Mouse (Mus musculus): ENCODE data around the gene Lfng. TPM values are rescaled to one million over a fixed set of nuclear protein-coding genes. Genes with fewer than 3 reads are reported as not detected.

The Lfng gene
- polyA plus RNA-seq, 1 experiment from 2014 or later = 50.8 TPM

DNA sequence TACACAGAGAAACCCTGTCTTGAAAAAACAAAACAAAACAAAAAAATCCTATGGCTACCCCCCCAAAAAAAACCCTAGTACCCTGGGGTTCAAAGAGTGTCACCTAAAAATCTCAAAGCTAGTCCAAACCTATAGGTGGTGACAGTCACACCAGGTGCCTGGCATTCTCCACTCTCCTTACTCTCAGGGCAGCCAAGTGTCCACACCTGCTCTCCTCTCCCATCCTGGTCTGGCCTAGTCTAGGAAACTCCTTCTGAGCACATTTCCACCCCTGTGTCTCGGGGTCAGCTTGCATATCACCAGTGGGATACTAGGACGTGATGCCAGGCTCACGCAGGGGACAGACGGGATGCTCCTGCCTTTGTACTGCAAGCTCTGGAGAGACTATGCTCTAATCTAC lies 32.2 kb downstream of the Lfng start:
- 97% methylated on average over 4 of the region's 4 CpGs for WGBS
- Histone ChIP-seq H3K4me3 (no peak overlapping the region), H3K27ac (replicated peaks) (no peak overlapping the region), H3K9me3 (replicated peaks) (no peaks in the 10 kb centered on the region), H3K4me1 (peaks cover 35% of the 10 kb centered on the region), H3K36me3 (peaks cover 96% of the 10 kb centered on the region), H3K27me3 (ENCODE audit: low read depth, poor library complexity, severe bottlenecking) (no peaks in the 10 kb centered on the region)
- no peak for DNase-seq (ENCODE audit: low spot score)

DNA sequence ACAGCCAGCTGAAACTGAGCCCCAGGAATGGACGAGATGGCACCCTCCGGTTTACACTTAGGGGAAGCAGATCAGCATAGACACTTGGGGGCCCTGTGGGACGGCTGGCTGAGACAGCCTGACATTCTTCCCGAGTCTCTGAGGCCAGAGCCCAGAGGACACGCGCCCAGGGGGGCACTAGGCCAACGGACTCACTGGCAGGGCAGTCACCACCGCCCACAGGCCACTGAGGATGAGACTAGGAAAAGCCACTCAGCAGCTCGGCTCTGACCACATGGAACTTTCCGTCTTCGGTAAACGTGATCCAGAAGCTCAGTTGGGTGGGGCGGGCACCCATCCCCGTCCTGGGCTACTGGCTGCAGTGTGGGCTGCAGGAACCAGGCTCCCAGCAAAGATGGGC lies 32.8 kb downstream of the Lfng start:
- H3K9me3 ChIP-seq (replicated peaks) = no peaks in the 10 kb centered on the region
- H3K4me3 ChIP-seq = no peak overlapping the region
- peaks cover 38% of the 10 kb centered on the region for H3K4me1 ChIP-seq
- no peak for DNase-seq (ENCODE audit: low spot score)
- no peak overlapping the region for H3K27ac ChIP-seq (replicated peaks)
- no peaks in the 10 kb centered on the region for H3K27me3 ChIP-seq (ENCODE audit: low read depth, poor library complexity, severe bottlenecking)
- H3K36me3 ChIP-seq = peaks cover 96% of the 10 kb centered on the region
- WGBS = 93% methylated on average over 14 of the region's 14 CpGs

- Histone ChIP-seq H3K36me3 (peaks cover 96% of the 10 kb centered on the region), H3K9me3 (replicated peaks) (no peaks in the 10 kb centered on the region), H3K4me3 (no peak overlapping the region), H3K4me1 (peaks cover 47% of the 10 kb centered on the region), H3K27me3 (ENCODE audit: low read depth, poor library complexity, severe bottlenecking) (no peaks in the 10 kb centered on the region), H3K27ac (replicated peaks) (peak overlapping the region; percentile 38; the same call in 1 of the 2 replicates)
- DNase-seq (ENCODE audit: low spot score) = no peak
- 82% methylated on average over 2 of the region's 2 CpGs for WGBS
Observed at GRCm38 (mm10) chr5:140640812-140641211, 33.7 kb downstream of the Lfng start.

DNA sequence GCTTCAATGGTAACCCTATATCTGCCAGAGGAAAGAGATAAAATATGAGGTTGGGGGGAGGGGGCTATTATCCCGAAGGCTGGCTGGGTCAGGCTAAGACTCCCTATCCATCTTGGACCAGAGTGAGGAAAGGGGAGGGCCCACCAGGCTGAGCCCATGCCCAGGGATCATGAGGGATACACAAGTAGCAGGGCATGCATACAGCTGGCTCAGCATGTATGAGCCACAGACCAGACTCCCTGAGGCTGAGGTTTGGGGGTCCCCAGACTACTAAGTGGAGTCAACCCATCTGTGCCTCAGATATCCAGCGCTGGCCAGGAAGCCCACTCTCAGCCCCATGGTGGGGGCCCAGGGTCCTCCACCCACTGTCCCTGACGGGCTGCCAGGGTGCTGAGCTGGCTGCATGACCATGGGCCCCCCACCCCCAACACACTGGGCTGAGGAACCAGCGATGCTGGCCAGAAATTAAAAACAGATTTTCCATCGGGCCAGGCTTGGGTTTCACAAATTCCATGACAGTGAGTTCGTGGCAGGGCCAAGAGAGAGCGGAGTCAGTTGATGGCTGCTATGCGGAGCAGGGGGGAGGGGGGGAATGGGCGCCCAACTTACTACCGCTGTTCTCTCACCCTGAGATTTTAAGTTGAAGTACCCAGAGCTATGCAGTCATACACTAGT lies 34.3 kb downstream of the Lfng start:
- no peaks in the 10 kb centered on the region for H3K27me3 ChIP-seq (ENCODE audit: low read depth, poor library complexity, severe bottlenecking)
- peaks cover 96% of the 10 kb centered on the region for H3K36me3 ChIP-seq
- 87% methylated on average over 10 of the region's 10 CpGs for WGBS
- H3K27ac ChIP-seq (replicated peaks) = peak overlapping the region; percentile 38
- no peak overlapping the region for H3K4me3 ChIP-seq
- no peaks in the 10 kb centered on the region for H3K9me3 ChIP-seq (replicated peaks)
- peaks cover 53% of the 10 kb centered on the region for H3K4me1 ChIP-seq
- DNase-seq (ENCODE audit: low spot score) = no peak

DNA sequence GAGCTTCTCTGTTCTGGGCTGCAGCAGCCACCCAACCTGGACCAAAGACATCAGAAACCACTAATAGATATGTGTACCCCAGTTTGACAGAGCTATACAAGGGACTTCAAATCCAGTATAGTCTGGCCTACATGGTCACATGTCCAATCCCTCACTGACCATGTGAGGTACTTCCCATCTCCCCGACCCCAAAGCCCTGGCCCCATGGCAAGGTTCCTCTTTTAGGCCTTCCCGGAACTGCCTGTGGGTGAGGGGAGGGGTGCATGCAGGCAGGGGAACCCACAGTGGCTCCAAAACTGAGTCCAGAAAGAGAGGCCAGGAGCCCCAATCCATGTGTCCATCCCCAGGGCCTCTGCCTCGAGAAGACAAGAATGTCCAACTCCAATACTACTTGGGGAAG lies 35.0 kb downstream of the Lfng start:
- Histone ChIP-seq H3K9me3 (replicated peaks) (no peaks in the 10 kb centered on the region), H3K4me3 (no peak overlapping the region), H3K36me3 (peaks cover 95% of the 10 kb centered on the region), H3K4me1 (peaks cover 57% of the 10 kb centered on the region), H3K27me3 (ENCODE audit: low read depth, poor library complexity, severe bottlenecking) (no peaks in the 10 kb centered on the region), H3K27ac (replicated peaks) (peak overlapping the region; percentile 3; the same call in 1 of the 2 replicates)
- 77% methylated on average over 3 of the region's 3 CpGs for WGBS
- DNase-seq (ENCODE audit: low spot score) = no peak

- H3K4me1 ChIP-seq = peaks cover 70% of the 10 kb centered on the region
- no peak overlapping the region for H3K27ac ChIP-seq (replicated peaks)
- DNase-seq (ENCODE audit: low spot score) = no peak
- H3K27me3 ChIP-seq (ENCODE audit: low read depth, poor library complexity, severe bottlenecking) = no peaks in the 10 kb centered on the region
- H3K4me3 ChIP-seq = no peak overlapping the region
- peaks cover 73% of the 10 kb centered on the region for H3K36me3 ChIP-seq
- H3K9me3 ChIP-seq (replicated peaks) = no peaks in the 10 kb centered on the region
- WGBS = 90% methylated on average over 6 of the region's 6 CpGs
Observed at GRCm38 (mm10) chr5:140644263-140644662, 37.1 kb downstream of the Lfng start.

- peaks cover 69% of the 10 kb centered on the region for H3K36me3 ChIP-seq
- H3K27me3 ChIP-seq (ENCODE audit: low read depth, poor library complexity, severe bottlenecking) = peaks cover 1% of the 10 kb centered on the region; the same call in 1 of the 2 replicates
- DNase-seq (ENCODE audit: low spot score) = no peak
- H3K27ac ChIP-seq (replicated peaks) = peak overlapping the region; percentile 38; the same call in 1 of the 2 replicates
- 86% methylated on average over 15 of the region's 15 CpGs for WGBS
- H3K4me3 ChIP-seq = no peak overlapping the region
- H3K9me3 ChIP-seq (replicated peaks) = no peaks in the 10 kb centered on the region
- peaks cover 75% of the 10 kb centered on the region for H3K4me1 ChIP-seq
Observed at GRCm38 (mm10) chr5:140644702-140645201, 37.6 kb downstream of the Lfng start.

DNA sequence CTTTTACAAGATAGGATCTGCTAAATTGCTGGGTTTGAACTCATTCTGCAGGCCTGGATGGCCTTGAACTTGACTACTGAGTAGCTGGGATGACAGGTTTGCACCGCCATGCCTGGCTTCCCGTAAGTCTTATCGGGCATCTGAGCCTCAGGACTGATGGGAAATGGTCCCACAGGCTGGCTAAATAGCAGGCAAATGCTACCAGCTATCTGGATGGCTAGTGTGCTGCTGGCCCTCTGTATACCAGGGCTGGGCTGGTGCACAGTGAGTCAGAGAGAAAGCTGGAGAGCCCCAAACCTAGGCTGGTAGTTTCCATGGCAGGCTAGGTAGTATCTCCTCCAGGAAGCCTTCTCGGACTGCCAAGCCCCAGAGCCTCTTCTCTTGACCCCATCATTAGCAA lies 38.3 kb downstream of the Lfng start:
- WGBS = 93% methylated on average over 4 of the region's 4 CpGs
- peaks cover 79% of the 10 kb centered on the region for H3K4me1 ChIP-seq
- no peaks in the 10 kb centered on the region for H3K9me3 ChIP-seq (replicated peaks)

GRCm38 (mm10) chr5:140646171-140646570 lies 39.1 kb downstream of the Lfng start:
- DNase-seq (ENCODE audit: low spot score) = no peak
- Histone ChIP-seq H3K4me3 (peak overlapping the region; percentile 90), H3K4me1 (peaks cover 71% of the 10 kb centered on the region), H3K36me3 (peaks cover 54% of the 10 kb centered on the region), H3K9me3 (replicated peaks) (no peaks in the 10 kb centered on the region), H3K27ac (replicated peaks) (peak overlapping the region; percentile 100; the same call in 1 of the 2 replicates), H3K27me3 (ENCODE audit: low read depth, poor library complexity, severe bottlenecking) (peaks cover 9% of the 10 kb centered on the region; the same call in 1 of the 2 replicates)
- 95% methylated on average over 6 of the region's 6 CpGs for WGBS

More for the DNA sequence above, 38.3 kb downstream of the Lfng start:
- Histone ChIP-seq H3K36me3 (peaks cover 62% of the 10 kb centered on the region), H3K4me3 (no peak overlapping the region), H3K27me3 (ENCODE audit: low read depth, poor library complexity, severe bottlenecking) (peaks cover 8% of the 10 kb centered on the region; the same call in 1 of the 2 replicates), H3K27ac (replicated peaks) (no peak overlapping the region)
- DNase-seq (ENCODE audit: low spot score) = no peak

DNA sequence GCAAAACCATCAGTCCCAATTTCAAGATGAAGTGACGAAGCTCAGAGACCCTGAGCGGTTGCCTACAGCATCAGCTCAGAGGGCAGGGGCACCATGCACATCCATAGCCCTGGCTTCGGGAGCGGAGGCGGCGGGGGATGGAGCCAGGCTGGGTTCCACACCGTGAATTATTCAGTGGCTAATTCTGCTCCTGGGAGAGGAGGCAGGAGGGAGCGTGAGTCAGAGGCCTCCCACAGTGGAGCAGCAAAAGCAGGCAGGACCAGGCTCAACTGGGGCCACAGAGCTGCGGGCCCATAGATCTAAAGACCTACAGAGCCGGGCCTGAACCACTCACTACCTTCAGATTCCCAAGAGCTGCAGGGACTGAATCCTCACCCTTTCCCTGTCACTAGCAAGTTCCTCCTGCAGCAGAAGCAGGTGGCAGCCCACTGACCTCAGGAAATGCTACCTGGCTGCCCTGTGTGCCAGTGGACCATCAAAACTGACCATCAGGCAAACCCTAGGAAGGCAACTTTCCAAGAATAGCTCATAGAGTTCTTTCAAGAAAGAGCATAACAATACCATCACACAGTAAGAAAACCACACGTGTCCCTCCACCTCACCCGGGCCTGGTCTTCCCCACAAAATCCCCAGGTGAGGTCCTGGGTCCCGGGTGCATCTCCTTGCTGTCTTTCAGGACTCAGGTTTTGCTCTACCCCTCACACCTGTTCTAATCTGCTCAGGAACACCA lies 40.1 kb downstream of the Lfng start:
- Histone ChIP-seq H3K36me3 (peaks cover 47% of the 10 kb centered on the region), H3K27me3 (ENCODE audit: low read depth, poor library complexity, severe bottlenecking) (peaks cover 9% of the 10 kb centered on the region; the same call in 1 of the 2 replicates), H3K4me1 (peaks cover 61% of the 10 kb centered on the region), H3K4me3 (peak overlapping the region; percentile 90), H3K27ac (replicated peaks) (peak overlapping the region; percentile 100), H3K9me3 (replicated peaks) (no peaks in the 10 kb centered on the region)
- 60% methylated on average over 13 of the region's 13 CpGs for WGBS
- no peak for DNase-seq (ENCODE audit: low spot score)

DNA sequence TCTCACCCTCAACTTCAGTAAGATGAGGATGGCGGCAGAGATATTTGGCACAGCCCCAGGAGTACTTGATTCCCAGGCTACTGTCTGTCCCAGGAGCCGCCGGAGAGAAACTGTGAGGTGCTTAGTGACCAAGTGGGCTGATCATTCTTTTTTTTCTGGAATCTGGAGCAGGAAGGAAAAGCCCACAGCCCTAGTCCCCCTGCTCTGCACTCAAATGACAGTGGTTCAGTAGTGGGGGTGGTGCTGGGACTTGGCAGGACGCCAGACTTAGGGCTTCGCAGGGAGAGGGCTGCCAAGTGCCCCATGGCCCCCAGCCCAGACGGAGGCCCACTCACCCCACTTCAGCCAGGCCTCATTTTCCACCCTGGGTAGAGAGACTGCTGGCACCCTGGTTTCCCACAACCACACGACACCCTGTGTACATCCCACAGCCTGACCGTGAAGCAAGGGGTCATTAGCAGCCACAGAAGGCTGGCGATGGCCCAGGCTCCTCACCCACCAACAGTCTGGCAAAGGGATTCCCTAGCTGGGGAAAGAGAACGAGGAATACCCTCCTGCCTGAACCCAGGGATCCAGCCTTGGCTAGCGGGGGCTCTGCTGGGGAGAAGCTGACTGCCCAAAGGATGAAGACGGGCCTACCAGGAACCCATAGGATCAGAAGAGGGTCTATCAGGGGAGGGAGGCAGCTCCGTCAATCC lies 40.9 kb downstream of the Lfng start:
- DNase-seq (ENCODE audit: low spot score) = no peak
- Histone ChIP-seq H3K27me3 (ENCODE audit: low read depth, poor library complexity, severe bottlenecking) (peaks cover 9% of the 10 kb centered on the region; the same call in 1 of the 2 replicates), H3K27ac (replicated peaks) (peak overlapping the region; percentile 100), H3K4me3 (peak overlapping the region; percentile 90), H3K4me1 (peaks cover 53% of the 10 kb centered on the region), H3K36me3 (peaks cover 41% of the 10 kb centered on the region), H3K9me3 (replicated peaks) (no peaks in the 10 kb centered on the region)
- WGBS = 9% methylated on average over 13 of the region's 13 CpGs

DNA sequence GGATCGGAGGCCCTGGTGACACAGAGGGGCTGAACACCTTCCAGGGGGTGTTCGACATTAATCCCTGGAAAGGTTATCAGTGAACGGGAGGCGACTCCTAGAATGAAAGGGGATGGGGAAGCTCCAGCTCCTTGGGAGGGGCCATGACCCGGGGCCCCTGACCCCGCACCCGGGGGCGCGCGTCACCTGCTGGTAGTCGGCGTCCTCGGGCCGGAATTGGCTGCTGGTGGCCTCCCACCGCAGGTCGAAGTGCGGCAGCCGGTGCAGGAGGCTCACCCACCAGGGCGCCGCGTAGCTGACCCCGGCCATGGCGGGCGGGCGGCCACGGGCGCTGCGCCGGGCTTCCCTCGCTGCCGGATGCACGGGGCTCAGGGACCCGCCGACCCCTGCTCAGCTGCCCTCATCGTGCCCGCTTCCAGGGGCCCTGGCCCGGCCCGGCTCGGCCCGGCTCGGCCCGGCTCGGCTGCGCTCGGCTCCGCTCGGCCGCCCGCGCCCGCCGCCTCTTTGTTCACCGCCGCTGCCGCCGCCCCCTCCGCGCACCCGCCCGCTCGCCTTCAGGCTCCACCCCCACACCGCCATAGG lies 41.5 kb downstream of the Lfng start, which contains the start of gene Ttyh3:
Ttyh3 (minus strand) TSS at position 513 of the 582 bp plus-strand sequence.
- Histone ChIP-seq H3K4me3 (peak within 1 kb of the TSS; percentile 90), H3K36me3 (peaks cover 34% of the 10 kb centered on the region), H3K4me1 (peaks cover 49% of the 10 kb centered on the region), H3K27ac (replicated peaks) (peak within 1 kb of the TSS; percentile 100), H3K27me3 (ENCODE audit: low read depth, poor library complexity, severe bottlenecking) (peaks cover 9% of the 10 kb centered on the region; the same call in 1 of the 2 replicates), H3K9me3 (replicated peaks) (no peaks in the 10 kb centered on the region)
- DNase-seq (ENCODE audit: low spot score) = no peak
- under 1% methylated on average over 58 of the region's 62 CpGs for WGBS

Measured in midbrain, embryonic 10.5 days (tissue).